Mouse (Mus musculus) testis, adult 2 months (tissue): Measurements from ENCODE around the gene Phactr3. TPM values are rescaled to one million over a fixed set of nuclear protein-coding genes. Genes with fewer than 3 reads are reported as not detected.
A peak's percentile ranks its signal among the peaks of the same experiment; 100 is the strongest.
"Not testable (repeated sequence)": the region's sequence is repeated elsewhere in the genome, so short reads cannot be mapped to it uniquely, and the experiment has no call there.

Experiments
- H3K27ac ChIP-seq: fragments of 200-500 bp; 2 replicates; pipeline ENCODE4 v1.5.1; 2012; ENCODE audit warnings: low read depth, low read length; ENCODE audit not compliant: control insufficient read depth, insufficient read depth
- H3K27me3 ChIP-seq: fragments of 200-500 bp; 2 replicates; pipeline ENCODE4 v1.6.1; 2012; ENCODE audit warnings: mild to moderate bottlenecking, low read length, moderate library complexity; ENCODE audit not compliant: control insufficient read depth, insufficient read depth
- H3K36me3 ChIP-seq: fragments of 200-500 bp; 2 replicates; pipeline ENCODE4 v1.6.1; 2012; ENCODE audit warnings: mild to moderate bottlenecking, low read length; ENCODE audit not compliant: control insufficient read depth, insufficient read depth
- H3K4me1 ChIP-seq: fragments of 200-500 bp; 2 replicates; pipeline ENCODE4 v1.6.1; 2012; ENCODE audit warnings: low read length; ENCODE audit not compliant: control insufficient read depth, insufficient read depth
- H3K4me3 ChIP-seq: fragments of 200-500 bp; 2 replicates; pipeline ENCODE4 v1.5.1; 2012; ENCODE audit warnings: low read depth, mild to moderate bottlenecking, low read length, moderate library complexity, mixed read lengths; ENCODE audit not compliant: control insufficient read depth
- CTCF ChIP-seq: fragments of 200-500 bp; IDR thresholded peaks from 2 replicates; pipeline ENCODE4 v1.5.1; 2012; ENCODE audit warnings: low read depth, mild to moderate bottlenecking, inconsistent platforms, low read length, moderate library complexity; ENCODE audit not compliant: control insufficient read depth, insufficient read depth, insufficient replicate concordance
- POLR2A ChIP-seq: fragments of 200-500 bp; IDR thresholded peaks from 2 replicates; pipeline ENCODE4 v1.6.1; 2012; ENCODE audit warnings: low read depth, mild to moderate bottlenecking, inconsistent platforms, low read length, moderate library complexity; ENCODE audit not compliant: control insufficient read depth
- polyA plus RNA-seq: library from polyadenylated mRNA; depleted of rRNA; stranded (reverse); fragments of >200 nt; gene quantifications from 2 replicates; pipeline ENCODE4 v1.2.3, GENCODE M21; 2012; rRNA removed

Gene Phactr3
- polyA plus RNA-seq, result 8.2 and 9.8 TPM in 2 replicates

DNA sequence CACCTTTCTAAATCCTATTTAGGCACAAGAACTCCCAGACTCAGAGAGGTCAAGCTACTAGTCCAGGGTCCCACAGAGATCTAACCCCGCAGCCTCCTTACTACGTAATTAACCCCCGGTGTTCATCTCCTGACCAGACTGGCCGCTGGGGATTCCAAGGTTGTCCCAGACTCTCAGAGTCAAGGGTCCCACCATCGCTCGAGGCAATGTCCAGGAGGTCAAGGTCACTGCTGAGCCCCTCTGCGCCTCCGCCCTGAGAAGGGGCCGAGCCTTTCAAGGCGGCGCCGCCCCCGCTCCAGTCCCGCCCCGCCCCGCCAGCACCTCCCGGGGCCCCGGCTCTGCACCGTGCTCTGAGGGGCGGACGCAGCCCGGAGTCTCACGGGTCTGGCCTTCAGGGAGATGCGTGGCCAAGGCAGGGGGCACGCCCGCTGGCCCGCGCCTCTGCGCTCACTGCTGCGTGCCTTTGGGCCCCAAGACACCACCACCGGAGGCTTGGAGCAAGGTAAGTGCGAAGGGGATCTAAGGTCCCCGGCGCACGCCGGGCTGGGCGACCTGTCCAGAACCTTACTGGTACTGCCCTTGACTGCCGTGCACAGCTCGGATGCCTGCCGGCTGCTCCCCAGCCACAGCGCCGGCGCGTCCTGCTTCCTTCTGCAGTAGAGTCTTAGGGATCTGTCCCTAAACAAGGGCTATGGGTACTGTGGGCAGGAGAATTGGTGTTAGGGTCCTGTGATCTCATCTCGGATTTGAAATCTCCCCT, at the start of gene Phactr3:
Gene Phactr3 (plus strand): TSS at position 175 of the 760 bp plus-strand sequence.
- Histone ChIP-seq H3K36me3 (no peaks in the 10 kb centered on the region), H3K27ac (no peak within 1 kb of the TSS), H3K4me3 (peak within 1 kb of the TSS; percentile 12; the same call in 1 of the 2 replicates), H3K4me1 (peaks cover 10% of the 10 kb centered on the region), H3K27me3 (no peaks in the 10 kb centered on the region)
- TF ChIP-seq CTCF, result no peak
- TF ChIP-seq POLR2A, result no peak

GRCm38 (mm10) chr2:178078166-178078717, 40.5 kb upstream of the Phactr3 start, which contains the start of gene Zfp931:
Gene Zfp931, minus strand, starts transcription at chr2:178078476.
- peak within 1 kb of the TSS; percentile 50 for H3K4me3 ChIP-seq
- H3K27me3 ChIP-seq, H3K36me3 ChIP-seq, H3K4me1 ChIP-seq, H3K27ac ChIP-seq: not testable (repeated sequence)

DNA sequence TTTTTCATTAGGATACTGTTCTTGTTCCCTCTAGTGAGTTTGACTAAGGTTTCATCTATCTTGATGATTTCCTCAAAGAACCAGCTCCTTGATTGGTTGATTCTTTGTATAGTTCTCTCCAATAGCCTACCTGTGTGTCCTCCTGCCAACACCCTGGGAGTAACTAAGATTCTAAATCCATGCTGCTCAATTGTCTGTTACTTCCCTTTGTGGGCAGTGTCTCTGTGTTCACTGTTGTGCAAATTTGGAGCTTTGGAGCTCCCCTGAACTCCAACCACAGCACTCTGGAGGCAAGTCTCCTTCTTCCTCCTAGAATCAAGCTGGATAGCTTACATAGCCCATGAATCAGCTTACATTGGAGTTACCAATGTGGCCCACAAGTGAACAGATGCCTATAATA, 29.2 kb upstream of the Phactr3 start:
- Histone ChIP-seq H3K4me3 (no peak overlapping the region), H3K36me3 (no peaks in the 10 kb centered on the region), H3K27ac (no peak overlapping the region), H3K4me1 (no peaks in the 10 kb centered on the region), H3K27me3 (no peaks in the 10 kb centered on the region)
- no peak for TF ChIP-seq POLR2A
- no peak for TF ChIP-seq CTCF

GRCm38 (mm10) chr2:178098021-178098420, 20.8 kb upstream of the Phactr3 start:
- peak; percentile 23; the same call in 1 of the 2 replicates for TF ChIP-seq CTCF
- no peak for TF ChIP-seq POLR2A
- H3K27ac ChIP-seq, result no peak overlapping the region
- H3K36me3 ChIP-seq, result no peaks in the 10 kb centered on the region
- no peaks in the 10 kb centered on the region for H3K27me3 ChIP-seq
- H3K4me1 ChIP-seq, result no peaks in the 10 kb centered on the region
- H3K4me3 ChIP-seq, result no peak overlapping the region

DNA sequence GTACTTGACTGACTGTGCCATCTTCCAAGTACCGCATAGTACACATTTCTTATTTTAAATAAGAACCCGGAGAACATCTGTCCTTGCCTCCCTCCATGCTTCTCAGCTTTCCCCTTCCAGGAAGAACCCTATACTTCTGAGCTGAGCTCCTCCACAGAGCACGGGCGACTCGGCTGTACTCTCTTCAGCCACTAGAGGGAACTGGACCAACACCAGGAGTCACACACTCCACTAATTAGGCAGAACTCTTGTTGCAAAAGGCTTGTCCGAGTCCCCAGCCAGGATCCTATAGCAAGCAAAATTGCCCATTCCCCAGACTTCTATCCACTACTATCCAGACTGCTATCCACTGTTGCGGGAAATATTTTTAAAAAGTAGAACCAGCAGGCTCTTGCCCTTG, 16.8 kb upstream of the Phactr3 start:
- no peaks in the 10 kb centered on the region for H3K27me3 ChIP-seq
- no peaks in the 10 kb centered on the region for H3K36me3 ChIP-seq
- no peak for TF ChIP-seq POLR2A
- peak; percentile 53; the same call in 1 of the 2 replicates for TF ChIP-seq CTCF
- H3K27ac ChIP-seq, result no peak overlapping the region
- no peaks in the 10 kb centered on the region for H3K4me1 ChIP-seq
- H3K4me3 ChIP-seq, result no peak overlapping the region

GRCm38 (mm10) chr2:178117946-178118345, 829 bp upstream of the Phactr3 start:
- H3K4me3 ChIP-seq, result no peak overlapping the region
- TF ChIP-seq CTCF (peak; percentile 33; the same call in 1 of the 2 replicates), POLR2A (no peak)
- H3K36me3 ChIP-seq, result no peaks in the 10 kb centered on the region
- no peaks in the 10 kb centered on the region for H3K27me3 ChIP-seq
- H3K4me1 ChIP-seq, result peaks cover 10% of the 10 kb centered on the region
- no peak overlapping the region for H3K27ac ChIP-seq

DNA sequence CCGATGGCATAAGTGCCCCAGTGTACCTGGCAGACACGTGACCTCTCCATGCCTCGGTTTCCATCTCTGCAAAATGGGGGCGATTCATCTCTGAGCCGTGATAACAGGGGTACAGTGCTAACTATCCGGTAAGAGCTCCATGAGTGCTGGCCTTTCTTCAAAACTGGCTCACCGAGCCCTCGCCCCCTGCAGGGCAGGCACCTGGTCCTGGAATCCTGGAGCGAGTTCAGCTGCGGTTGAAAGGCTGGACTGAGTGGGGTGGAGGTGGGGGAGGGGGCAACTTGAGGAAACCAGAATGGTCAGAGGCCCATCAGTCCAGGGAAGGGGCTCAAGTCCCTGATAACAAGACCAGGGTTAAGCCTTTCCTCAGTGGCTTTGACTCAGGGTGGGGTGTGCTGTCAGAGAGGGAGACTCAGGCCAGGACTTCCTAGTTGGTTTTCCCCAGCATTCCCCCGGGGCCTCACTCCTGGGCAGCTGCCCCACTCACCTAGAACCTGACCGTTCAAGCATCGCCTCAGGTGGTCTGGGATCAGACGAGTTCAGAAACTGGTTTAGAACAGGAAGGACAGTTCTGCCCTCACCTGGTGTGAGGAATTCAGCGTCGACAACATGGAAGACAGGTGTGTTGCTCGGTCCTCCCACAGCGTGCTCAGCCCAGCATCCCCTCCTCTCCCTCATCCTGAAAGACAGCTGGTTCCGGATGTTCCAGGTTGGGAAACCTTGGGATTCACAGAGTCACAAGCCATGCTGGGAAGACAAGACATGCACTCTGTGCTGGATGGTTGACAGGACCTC, 983 bp downstream of the Phactr3 start:
- TF ChIP-seq CTCF (no peak), POLR2A (no peak)
- no peak overlapping the region for H3K27ac ChIP-seq
- no peaks in the 10 kb centered on the region for H3K27me3 ChIP-seq
- H3K36me3 ChIP-seq, result no peaks in the 10 kb centered on the region
- H3K4me3 ChIP-seq, result no peak overlapping the region
- H3K4me1 ChIP-seq, result peaks cover 10% of the 10 kb centered on the region
